Mouse (Mus musculus): ENCODE measurements at regions not wholly inside any gene's neighbourhood (a gene's known extent, or its start where the extent isn't known, plus 50 kb on each side); places are given as distances from the start of the nearest gene placed in this dataset.

GRCm38 (mm10) chr10:66717909-66718308, 378.0 kb upstream of the Jmjd1c start:
- TF ChIP-seq POLR2A (IDR thresholded peaks at IDR 0.05; ENCODE audit: low read depth, low read length) (no peak), CTCF (IDR thresholded peaks at IDR 0.05; ENCODE audit: extremely low read depth, insufficient read depth, insufficient read length, insufficient replicate concordance) (no peak)
